Mouse (Mus musculus) frontal cortex, postnatal 10 days (tissue): ENCODE measurements at regions not wholly inside any gene's neighbourhood (a gene's known extent, or its start where the extent isn't known, plus 50 kb on each side); places are given as distances from the start of the nearest gene placed in this dataset.

Source experiments
- DNase-seq, 2 experiments: peaks; one replicate each; pipeline ENCODE4 v3.0.0; 2022; ENCODE audit warnings: low spot score in 2 of 2, mixed read lengths in 1 of 2

GRCm38 (mm10) chr4:55938383-55938782, 406.1 kb upstream of the Klf4 start:
- no peak for DNase-seq

DNA sequence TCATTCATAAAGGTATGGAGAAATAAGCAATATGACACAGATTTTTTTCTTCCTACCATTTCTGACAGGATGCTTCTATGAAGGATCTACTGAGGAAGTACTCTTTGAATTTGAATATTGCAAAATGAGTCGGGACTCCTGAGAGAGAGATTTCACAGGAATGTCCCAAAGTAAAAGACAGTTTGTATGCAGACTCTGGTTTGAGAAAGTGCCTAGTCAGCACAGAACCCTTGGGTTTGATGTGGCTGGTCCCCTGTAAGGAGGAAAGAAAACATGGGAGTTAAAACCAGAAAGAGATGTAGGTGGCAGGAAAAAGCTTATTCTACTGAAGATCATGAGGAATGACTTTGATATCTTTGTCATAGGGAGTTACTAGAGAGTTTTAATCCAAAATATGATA, 405.6 kb upstream of the Klf4 start:
- DNase-seq: no peak

DNA sequence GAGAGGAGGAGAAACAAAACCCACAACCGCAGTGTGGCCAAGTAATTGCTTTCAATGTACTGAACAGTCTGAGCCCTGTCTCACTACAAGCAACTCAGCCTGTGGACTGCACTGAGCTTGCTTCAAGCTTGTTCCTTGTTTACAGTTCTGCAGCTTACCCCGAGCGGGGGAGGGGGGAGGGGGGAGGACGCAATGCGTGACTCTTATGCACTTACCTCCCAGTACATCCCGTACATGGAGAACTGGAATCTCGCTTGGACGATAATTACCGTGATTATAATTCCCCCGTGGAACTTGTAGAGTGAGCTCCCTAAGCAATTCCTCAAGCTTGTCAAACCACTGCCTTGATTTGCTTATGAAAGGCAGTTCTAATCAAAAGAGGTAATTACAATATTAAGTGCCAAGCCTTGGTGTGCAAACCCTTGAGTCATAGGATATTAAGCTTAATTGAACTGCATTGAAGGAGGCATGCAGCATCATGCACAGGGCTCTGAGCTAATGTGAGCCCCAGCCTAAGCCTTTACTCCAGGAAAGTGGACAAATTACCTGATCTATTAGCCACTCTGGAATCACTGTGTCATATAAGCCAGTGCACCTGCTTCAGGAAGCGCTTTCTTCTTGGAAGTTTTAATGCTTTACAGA, 397.0 kb upstream of the Klf4 start:
- DNase-seq: peak in 1 of 2 experiments; percentile 14

DNA sequence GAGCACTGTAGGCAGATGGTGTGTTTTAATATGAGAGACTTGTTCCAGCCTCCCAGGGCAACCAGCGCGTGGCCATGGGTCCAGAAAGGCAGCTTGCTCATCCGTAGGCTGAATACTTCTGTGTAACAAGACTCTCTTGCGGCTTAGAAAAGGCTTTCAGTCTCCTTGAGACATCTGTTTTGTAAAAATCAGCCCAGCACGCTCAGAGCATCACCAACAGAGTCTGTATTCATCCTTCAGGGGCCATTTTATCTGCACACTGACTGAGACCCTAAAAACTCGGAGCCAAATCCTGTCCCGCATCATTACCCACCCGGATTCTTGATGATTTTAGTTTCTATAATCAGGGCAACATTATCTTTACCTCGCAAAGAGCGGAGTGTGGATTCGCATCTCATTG, 396.4 kb upstream of the Klf4 start:
- DNase-seq: peak; percentile 10 to 27

DNA sequence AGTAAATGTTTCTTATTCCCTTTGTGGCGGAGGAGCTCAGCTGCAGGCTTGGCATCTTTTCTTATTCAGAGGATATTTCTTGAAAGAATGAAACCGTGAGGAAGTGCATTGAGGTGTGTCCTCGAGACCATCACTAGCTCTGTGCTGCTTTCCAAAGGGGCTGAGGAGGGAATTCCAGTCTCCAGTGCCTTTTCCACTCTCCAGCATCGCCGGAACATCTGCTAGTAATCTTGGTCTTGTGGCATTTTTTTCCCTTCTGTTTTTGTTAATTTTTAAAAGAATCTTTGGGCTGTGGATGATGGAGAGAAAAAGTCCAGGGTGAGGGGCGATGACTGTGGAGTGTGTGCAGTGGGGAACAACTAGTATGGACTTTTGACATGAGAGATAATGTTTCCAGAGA, 395.9 kb upstream of the Klf4 start:
- DNase-seq: no peak

DNA sequence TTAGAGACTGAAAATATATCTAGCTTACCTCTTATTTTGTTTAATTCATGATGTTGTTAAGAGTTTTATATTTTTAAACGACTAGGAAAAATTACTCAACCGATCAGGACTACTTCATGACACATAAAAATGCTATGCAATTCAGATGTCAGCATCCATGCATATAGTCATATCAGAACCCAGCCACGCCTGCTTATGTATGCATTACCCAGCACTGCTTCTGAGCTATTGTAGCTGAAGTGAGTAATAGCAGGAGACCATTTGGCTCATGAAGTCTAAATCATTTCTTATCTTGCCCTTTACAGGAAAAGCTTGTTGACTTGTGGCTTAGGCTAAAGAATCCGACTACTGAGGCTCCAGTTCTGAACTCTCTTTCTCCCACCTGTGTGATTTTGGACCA, 395.1 kb upstream of the Klf4 start:
- no peak for DNase-seq

GRCm38 (mm10) chr4:55924974-55925373, 392.7 kb upstream of the Klf4 start:
- no peak for DNase-seq

DNA sequence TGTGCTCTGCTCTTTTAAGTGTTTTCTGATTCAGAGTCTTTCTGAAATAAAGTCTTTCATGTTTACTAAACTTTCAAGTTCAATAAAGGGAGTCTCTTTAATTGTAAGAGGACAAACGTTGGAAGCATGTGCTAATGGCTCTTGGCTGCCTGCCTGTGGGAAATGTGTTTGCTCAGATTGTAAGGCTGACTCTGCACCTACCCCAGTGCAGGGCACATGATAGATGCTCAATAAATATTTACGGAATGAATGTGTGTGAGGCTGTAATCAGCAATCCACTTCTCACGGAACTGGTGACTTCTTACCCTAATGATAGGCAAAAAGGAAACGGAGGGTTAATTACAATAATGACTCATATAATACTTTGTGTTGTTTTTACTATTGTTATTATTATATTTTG, 389.0 kb upstream of the Klf4 start:
- no peak for DNase-seq

DNA sequence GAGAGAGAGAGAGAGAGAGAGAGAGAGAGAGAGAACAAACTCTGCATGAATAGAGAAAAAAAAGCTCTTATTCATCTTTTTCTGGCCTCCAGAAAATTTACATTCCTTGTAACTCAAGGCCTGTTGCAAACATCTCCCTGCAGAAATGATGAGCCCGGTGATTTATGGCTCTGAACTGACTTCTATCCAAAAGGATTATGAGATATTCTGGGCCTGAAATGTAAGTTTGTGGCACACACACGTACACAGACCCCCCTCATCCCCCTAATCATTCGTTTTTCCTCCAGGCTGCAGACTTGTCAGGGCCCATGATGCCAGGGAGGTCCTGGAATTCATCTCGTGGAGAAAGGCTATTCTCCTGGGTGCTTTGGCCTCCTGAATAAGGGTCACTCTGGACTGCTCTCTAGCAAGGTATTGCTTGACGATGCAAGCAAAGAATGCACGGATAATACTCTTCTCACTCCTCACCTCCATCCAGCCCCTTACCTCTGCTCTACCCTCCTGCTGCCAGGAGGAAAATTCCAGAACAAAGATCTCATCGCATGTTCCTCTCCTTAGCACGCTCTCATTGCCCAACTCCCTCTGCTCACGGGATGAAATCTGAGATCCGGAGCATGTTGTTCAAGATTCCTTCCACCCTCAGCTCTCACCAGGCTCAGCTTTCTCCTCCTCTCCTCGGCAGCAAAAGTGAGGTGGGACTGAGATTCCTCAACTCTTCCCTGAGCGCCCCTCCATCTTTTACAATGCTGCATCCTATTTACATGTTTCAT, 362.0 kb upstream of the Klf4 start:
- no peak for DNase-seq

GRCm38 (mm10) chr4:55891656-55892055, 359.4 kb upstream of the Klf4 start:
- DNase-seq: no peak

GRCm38 (mm10) chr4:55887581-55887980, 355.3 kb upstream of the Klf4 start:
- no peak for DNase-seq

DNA sequence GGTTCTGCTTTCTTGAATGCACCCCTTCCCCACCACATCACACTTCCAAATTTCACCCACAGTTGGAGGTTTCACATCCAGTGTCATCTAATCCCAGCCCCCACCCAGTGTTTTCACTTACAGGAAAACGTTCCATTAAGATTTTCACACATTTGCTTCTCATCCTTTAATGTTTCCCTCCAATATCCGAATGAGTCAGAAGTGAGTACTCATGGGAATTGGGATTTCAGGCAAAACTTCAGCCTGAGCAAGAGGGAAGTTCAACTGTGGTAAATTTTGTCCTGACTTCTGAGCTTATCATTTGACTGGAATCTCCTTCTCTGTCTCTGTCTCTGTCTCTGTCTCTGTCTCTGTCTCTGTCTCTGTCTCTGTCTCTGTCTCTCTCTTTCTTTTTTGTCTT, 350.3 kb upstream of the Klf4 start:
- DNase-seq: no peak

DNA sequence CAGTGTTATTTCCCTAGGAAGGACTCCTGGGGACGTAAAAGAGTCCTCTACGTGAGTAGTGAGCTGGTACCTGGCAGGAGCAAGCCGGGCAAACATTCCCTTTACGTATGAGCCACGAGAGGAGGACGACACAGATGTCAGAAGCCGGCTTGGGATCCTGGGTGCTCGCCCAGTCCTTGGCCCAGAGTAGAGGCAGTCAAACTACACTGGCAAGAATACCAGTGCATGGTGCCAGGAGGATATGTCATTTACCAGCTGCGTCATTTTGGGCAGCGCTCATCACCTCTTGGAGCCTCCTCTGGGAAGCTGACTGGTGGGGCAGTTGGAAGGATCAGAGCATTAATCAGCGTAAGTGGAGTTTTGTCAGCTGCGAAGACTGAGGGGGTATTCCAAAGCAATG, 343.0 kb upstream of the Klf4 start:
- DNase-seq: peak; percentile 7 to 23

GRCm38 (mm10) chr4:55874875-55875274, 342.6 kb upstream of the Klf4 start:
- peak in 1 of 2 experiments; percentile 6 for DNase-seq

GRCm38 (mm10) chr4:55874276-55874675, 342.0 kb upstream of the Klf4 start:
- DNase-seq: no peak

DNA sequence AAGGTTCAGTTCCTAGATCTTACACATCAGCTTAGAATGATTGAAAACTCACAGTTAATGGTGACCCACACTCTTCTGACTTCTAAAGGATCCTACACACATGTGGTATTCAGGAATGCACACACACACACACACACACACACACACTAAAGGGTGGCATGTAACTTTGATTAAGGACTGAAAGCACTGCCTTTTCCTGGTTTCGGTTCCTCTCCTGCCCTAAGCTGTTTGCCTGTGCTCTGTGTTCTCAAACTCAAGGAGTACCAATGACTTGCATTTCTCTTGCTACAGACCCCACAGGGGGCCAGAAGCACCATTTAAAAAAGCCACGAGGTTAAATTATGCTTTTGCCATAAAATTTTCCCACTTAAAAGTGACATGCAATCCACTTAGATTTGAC, 327.8 kb upstream of the Klf4 start:
- DNase-seq: no peak

- no peak for DNase-seq
Measured at GRCm38 (mm10) chr4:55859211-55859761, 327.0 kb upstream of the Klf4 start.

DNA sequence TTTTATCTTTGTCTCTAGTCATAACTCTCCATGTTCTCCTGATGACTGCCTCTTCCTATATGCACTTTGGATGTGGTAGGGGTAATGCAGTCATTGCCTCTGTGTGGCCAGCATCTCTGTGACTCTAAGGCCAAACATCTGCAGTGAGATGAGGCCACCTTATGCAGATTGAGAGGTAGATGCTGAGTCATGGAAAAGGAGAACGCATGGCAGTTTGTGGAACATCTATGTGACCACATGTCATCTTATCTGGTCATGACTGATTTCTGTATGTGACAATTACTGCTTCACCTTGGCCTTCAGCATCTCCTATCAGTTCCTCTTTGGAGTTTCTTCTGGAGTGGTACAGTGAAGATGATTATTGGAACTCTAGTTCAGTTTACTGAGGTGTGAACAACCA, 319.2 kb upstream of the Klf4 start:
- DNase-seq: no peak

GRCm38 (mm10) chr4:55851027-55851426, 318.8 kb upstream of the Klf4 start:
- no peak for DNase-seq

- no peak for DNase-seq
Measured at GRCm38 (mm10) chr4:55843727-55844401, 311.6 kb upstream of the Klf4 start.

- no peak for DNase-seq
Measured at GRCm38 (mm10) chr4:55838568-55838967, 306.3 kb upstream of the Klf4 start.

GRCm38 (mm10) chr4:55824047-55824760, 291.9 kb upstream of the Klf4 start:
- DNase-seq: no peak
